Mouse (Mus musculus) limb, embryonic 13.5 days (tissue): ENCODE results near the gene Synm. TPM values are rescaled to one million over a fixed set of nuclear protein-coding genes. Genes with fewer than 3 reads are reported as not detected.

Source experiments
- ATAC-seq: fragments of 200-750 bp; cut with Nextera tagmentation; 2 replicates; pipeline ENCODE4 v1.8.0; 2017; ENCODE audit warnings: low read depth, moderate number of reproducible peaks, moderate TSS enrichment; ENCODE audit not compliant: low FRiP score
- H3K27ac ChIP-seq: fragments of 300-500 bp; sonication (generic); 2 replicates; pipeline ENCODE4 v1.5.1; 2015; ENCODE audit warnings: inconsistent platforms, mild to moderate bottlenecking, moderate library complexity
- H3K27me3 ChIP-seq: fragments of 300-500 bp; sonication (generic); 2 replicates; pipeline ENCODE4 v1.6.1; 2015; ENCODE audit warnings: mild to moderate bottlenecking, inconsistent platforms
- H3K36me3 ChIP-seq: fragments of 300-500 bp; sonication (generic); 2 replicates; pipeline ENCODE4 v1.6.1; 2015; ENCODE audit warnings: inconsistent platforms, mild to moderate bottlenecking, moderate library complexity
- H3K4me1 ChIP-seq: fragments of 300-500 bp; sonication (generic); 2 replicates; pipeline ENCODE4 v1.6.1; 2015; ENCODE audit warnings: inconsistent platforms
- H3K4me2 ChIP-seq: fragments of 300-500 bp; sonication (generic); replicated peaks from 2 replicates; pipeline ENCODE4 v1.6.1; 2015; ENCODE audit warnings: inconsistent platforms, mild to moderate bottlenecking, moderate library complexity
- H3K4me3 ChIP-seq: fragments of 300-500 bp; sonication (generic); 2 replicates; pipeline ENCODE4 v1.5.1; 2015; ENCODE audit warnings: moderate library complexity, mild to moderate bottlenecking, inconsistent platforms
- H3K9ac ChIP-seq: fragments of 300-500 bp; sonication (generic); 2 replicates; pipeline ENCODE4 v1.6.1; 2015; ENCODE audit warnings: mild to moderate bottlenecking, inconsistent platforms
- H3K9me3 ChIP-seq: fragments of 300-500 bp; sonication (generic); 2 replicates; pipeline ENCODE4 v1.6.1; 2016; ENCODE audit warnings: inconsistent platforms
- WGBS: fragments of 180-500 bp; shearing (Covaris S2); methylation state at CpG from one replicate; pipeline ENCODE4 v1.1.7; 2015; 5-methylcytosine and 5-hydroxymethylcytosine counted together
- polyA plus RNA-seq: library from polyadenylated mRNA; unstranded; fragments of >200 nt; fragmentation: Nextera tagmentation; extraction: Ambion mirVana; gene quantifications from 2 replicates; pipeline ENCODE4 v1.2.1, GENCODE M21; 2015

Synm gene
- polyA plus RNA-seq, 1 experiment from 2014 or later: 0.98 TPM

DNA sequence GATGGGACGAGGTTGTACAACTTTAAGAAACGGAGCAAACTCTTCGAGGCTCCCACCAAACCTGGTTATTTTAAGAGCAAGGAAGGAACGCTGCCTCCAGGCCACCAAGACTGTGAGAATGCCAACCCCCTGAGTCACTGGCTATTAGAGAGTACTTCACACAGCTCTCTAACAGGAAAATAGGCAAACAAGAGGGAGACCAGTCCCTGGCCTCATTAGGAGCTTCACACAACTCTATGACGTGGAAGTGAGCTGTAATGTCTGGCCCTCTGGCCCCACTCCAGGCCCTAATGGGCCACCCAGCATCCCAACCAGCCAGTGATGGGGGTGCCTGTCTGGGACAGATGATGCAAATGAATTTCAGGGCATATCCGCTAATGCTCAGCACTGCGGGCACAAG is 17.8 kb downstream of the Synm start:
- Histone ChIP-seq H3K4me3 (no peak overlapping the region), H3K4me2 (no peak overlapping the region), H3K4me1 (peaks cover 27% of the 10 kb centered on the region), H3K36me3 (peaks cover 3% of the 10 kb centered on the region; the same call in 1 of the 2 replicates), H3K9me3 (no peaks in the 10 kb centered on the region; the same call in 1 of the 2 replicates), H3K27ac (peak overlapping the region; percentile 72; the same call in 1 of the 2 replicates), H3K9ac (no peak overlapping the region), H3K27me3 (no peaks in the 10 kb centered on the region)
- 55% methylated on average over 7 of the region's 7 CpGs for WGBS
- ATAC-seq: 0 out of 2 replicates have a peak, but pooled peaks have one; percentile 34

DNA sequence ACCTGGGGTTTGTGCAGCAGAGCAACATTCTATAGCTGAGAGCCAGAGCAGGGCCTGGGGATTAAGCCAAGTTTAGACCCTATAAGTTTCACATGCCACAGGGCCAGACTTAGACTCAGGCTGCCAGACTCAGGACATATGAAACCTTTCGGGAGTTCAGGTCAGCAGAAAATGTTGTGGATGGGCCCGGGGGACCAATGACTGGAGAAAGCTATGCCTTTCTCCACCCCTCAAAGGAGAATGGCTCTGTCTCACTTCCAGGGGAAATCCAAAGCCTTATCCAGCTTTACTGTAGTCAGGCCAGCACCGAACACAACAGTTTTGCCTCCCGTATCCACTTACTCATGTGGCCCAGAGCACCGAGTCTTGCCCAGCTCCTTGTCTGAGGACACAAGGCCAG is 18.7 kb downstream of the Synm start:
- Histone ChIP-seq H3K36me3 (peaks cover 3% of the 10 kb centered on the region; the same call in 1 of the 2 replicates), H3K9ac (no peak overlapping the region), H3K4me3 (no peak overlapping the region), H3K4me1 (peaks cover 34% of the 10 kb centered on the region), H3K27me3 (no peaks in the 10 kb centered on the region), H3K9me3 (no peaks in the 10 kb centered on the region; the same call in 1 of the 2 replicates), H3K4me2 (no peak overlapping the region), H3K27ac (peak overlapping the region; percentile 72; the same call in 1 of the 2 replicates)
- WGBS: 34% methylated on average over 5 of the region's 5 CpGs
- ATAC-seq: peak; percentile 82

DNA sequence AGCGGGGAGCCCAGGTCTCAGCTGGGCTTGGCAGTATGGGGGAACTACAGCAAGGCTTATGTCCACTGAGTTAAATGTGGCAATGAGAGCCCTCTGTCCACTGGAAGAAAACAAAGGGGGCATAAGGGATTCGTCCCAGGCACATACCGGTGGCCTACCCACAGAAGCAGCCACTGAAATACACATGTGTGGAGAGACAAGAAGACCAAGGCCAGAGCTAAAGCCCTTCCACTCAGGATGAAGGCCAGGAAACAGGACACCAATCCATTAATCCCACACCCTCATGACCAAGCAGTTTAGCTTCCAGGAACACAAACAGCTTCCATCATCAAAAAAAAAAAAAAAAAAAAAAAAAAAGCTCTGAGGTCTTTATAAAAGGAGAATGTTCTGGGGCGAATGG is 19.2 kb downstream of the Synm start:
- Histone ChIP-seq H3K9ac (no peak overlapping the region), H3K4me2 (no peak overlapping the region), H3K36me3 (peaks cover 6% of the 10 kb centered on the region; the same call in 1 of the 2 replicates), H3K4me3 (no peak overlapping the region), H3K27me3 (no peaks in the 10 kb centered on the region), H3K27ac (peak overlapping the region; percentile 72), H3K4me1 (peaks cover 34% of the 10 kb centered on the region), H3K9me3 (no peaks in the 10 kb centered on the region; the same call in 1 of the 2 replicates)
- no peak for ATAC-seq
- WGBS: 74% methylated on average over 4 of the region's 4 CpGs

DNA sequence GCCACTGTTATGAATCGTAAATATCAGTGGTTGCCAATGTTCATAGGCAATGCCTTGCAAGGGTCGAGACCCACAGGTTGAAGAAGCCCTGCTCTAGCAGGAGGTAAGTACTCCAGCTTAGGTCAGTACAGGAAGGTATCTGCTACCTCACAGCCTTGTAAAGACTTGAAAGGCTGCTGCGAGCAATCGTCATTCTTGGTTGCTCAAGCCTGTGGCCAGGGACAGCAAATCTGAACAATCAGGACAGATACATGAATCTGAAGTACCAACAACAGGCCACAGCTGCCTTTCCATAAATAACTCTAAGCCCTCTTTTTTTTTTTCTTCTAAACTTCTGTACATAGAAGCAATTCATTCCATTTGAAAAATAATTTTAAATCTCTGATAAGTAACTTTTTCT is 27.3 kb downstream of the Synm start:
- H3K9ac ChIP-seq: no peak overlapping the region
- H3K4me3 ChIP-seq: no peak overlapping the region
- H3K27ac ChIP-seq: no peak overlapping the region

DNA sequence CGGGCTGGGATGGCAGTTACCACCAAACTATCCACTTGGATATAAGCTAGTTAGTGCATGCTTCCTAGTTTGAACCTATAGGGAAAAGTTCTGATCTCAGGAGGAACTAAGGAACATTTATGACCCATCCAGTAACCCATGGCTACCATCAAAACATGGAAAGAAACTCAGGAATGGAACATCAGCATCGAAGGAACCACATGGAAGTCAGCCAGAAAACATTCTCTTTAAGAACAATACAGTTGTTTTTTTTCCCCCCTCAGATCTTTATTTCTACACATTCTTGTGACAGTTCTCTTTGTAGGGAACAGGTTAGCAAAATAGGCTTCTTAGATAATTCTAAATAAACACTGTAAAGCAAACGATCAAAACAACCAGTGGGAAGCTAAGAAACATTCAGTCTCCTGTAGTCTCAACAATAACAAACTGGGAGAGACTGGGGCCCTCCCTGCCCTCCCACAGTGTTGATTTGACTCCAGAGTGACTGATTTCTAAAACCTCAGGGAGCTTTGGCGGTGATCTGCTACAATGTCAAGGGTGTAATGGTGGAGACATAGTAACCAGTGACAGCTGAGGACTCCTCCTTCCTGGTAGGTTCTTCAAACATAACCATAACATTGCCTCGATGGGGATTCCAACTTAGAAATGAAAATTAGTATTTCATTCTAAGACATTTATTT is 29.0 kb downstream of the Synm start:
- peaks cover 58% of the 10 kb centered on the region for H3K36me3 ChIP-seq

More for the DNA sequence above, 27.3 kb downstream of the Synm start:
- Histone ChIP-seq H3K4me2 (no peak overlapping the region), H3K36me3 (peaks cover 42% of the 10 kb centered on the region), H3K27me3 (no peaks in the 10 kb centered on the region), H3K4me1 (peaks cover 7% of the 10 kb centered on the region; the same call in 1 of the 2 replicates), H3K9me3 (no peaks in the 10 kb centered on the region)
- ATAC-seq: no peak
- 80% methylated on average over 4 of the region's 4 CpGs for WGBS

DNA sequence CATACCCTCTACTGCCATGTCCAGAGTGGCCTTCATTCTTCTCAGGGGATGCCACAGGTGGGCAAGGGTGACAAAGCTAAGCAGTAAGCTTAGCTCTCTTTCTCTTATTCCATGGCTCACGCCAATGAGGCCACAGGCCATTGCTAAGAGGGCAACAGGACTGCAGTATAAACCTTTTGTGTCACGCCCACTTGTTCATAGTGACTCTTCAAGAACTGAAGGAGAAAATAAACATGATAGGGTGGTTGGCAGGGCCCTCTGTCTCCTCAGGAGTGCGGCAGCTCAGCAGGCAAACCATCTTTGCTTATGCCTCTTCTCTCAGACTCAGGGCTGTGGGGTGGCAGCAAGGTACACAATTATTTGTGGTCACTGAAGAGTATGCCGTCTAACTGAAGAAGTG is 30.7 kb downstream of the Synm start:
- no peaks in the 10 kb centered on the region for H3K27me3 ChIP-seq
- no peak overlapping the region for H3K27ac ChIP-seq
- H3K9ac ChIP-seq: no peak overlapping the region
- no peak for ATAC-seq
- H3K4me1 ChIP-seq: no peaks in the 10 kb centered on the region
- H3K4me3 ChIP-seq: no peak overlapping the region
- WGBS: 89% methylated on average over 4 of the region's 4 CpGs
- H3K36me3 ChIP-seq: peaks cover 63% of the 10 kb centered on the region
- no peak overlapping the region for H3K4me2 ChIP-seq
- H3K9me3 ChIP-seq: no peaks in the 10 kb centered on the region

More for the DNA sequence above, 29.0 kb downstream of the Synm start:
- Histone ChIP-seq H3K9ac (no peak overlapping the region), H3K4me1 (no peaks in the 10 kb centered on the region), H3K4me2 (no peak overlapping the region), H3K27ac (no peak overlapping the region), H3K4me3 (no peak overlapping the region), H3K9me3 (no peaks in the 10 kb centered on the region), H3K27me3 (no peaks in the 10 kb centered on the region)
- no peak for ATAC-seq
- 70% methylated on average over 5 of the region's 5 CpGs for WGBS

DNA sequence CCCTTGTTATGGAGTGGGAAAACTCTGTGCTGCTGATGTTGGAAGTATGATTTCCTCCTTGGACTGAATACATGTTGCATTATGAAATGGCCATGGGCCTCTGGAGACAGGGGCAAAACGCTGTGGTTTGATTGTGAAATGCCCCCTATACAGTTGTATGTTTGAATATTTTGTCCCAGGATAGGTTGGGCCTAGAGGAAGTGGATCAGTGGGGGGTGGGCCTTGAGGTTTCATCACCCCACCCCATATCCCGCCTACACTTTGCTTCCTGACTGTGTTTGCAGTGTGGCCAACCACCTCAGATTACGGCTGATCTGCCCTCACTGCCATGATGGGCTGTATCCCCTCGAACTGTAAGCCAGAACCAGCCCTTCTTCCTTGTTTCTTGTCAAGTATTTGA is 31.3 kb downstream of the Synm start:
- H3K27ac ChIP-seq: no peak overlapping the region
- no peaks in the 10 kb centered on the region for H3K4me1 ChIP-seq
- no peak overlapping the region for H3K4me3 ChIP-seq
- no peak overlapping the region for H3K9ac ChIP-seq
- H3K27me3 ChIP-seq: no peaks in the 10 kb centered on the region
- no peak overlapping the region for H3K4me2 ChIP-seq
- ATAC-seq: no peak
- peaks cover 59% of the 10 kb centered on the region for H3K36me3 ChIP-seq
- no peaks in the 10 kb centered on the region for H3K9me3 ChIP-seq
- WGBS: 91% methylated on average over 4 of the region's 4 CpGs

DNA sequence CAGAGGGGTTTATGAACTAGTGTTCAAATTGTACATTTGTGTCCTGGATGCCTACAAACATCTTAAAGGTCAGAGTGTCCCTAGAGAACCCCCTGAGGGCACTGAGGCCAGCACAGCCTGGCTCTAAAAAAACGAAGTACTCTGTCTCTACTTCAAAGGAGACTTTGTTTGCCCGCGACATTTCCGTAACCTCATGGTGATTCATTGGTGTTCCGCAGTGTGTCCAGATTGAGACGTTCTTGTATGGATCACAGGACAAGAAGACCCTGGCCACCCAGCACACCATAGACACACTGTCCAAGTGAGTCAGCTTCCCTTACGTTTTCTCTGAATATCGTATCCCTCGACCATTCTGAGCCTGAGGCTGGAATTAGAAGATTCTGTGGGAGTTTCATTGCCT is 34.5 kb downstream of the Synm start:
- no peak for ATAC-seq
- H3K9me3 ChIP-seq: no peaks in the 10 kb centered on the region
- H3K36me3 ChIP-seq: peaks cover 82% of the 10 kb centered on the region
- no peaks in the 10 kb centered on the region for H3K27me3 ChIP-seq
- no peak overlapping the region for H3K9ac ChIP-seq
- no peak overlapping the region for H3K4me2 ChIP-seq
- no peak overlapping the region for H3K27ac ChIP-seq
- no peaks in the 10 kb centered on the region for H3K4me1 ChIP-seq
- H3K4me3 ChIP-seq: no peak overlapping the region
- 73% methylated on average over 9 of the region's 9 CpGs for WGBS

DNA sequence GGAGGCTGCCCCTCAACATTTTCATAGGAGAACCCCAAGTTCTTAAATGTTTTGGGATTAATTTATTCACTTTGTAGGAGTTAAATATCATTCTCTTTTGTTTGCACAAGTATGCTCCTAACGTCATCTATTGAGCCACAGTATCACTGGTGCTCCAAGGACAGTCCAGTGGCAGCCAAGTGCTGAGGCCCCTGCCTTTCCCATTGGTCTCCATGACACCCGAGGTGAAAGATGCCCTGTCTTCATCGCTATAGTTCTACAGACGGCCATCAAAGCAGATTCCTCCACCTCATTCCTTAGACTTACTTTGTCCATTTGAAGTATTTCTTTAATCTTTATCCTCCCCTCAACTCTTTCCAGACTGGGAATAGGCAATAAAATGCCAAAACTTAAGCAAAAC is 35.0 kb downstream of the Synm start:
- Histone ChIP-seq H3K36me3 (peaks cover 86% of the 10 kb centered on the region), H3K27ac (no peak overlapping the region), H3K9ac (no peak overlapping the region), H3K4me1 (no peaks in the 10 kb centered on the region), H3K9me3 (no peaks in the 10 kb centered on the region), H3K4me2 (no peak overlapping the region), H3K27me3 (no peaks in the 10 kb centered on the region), H3K4me3 (no peak overlapping the region)
- 72% methylated on average over 4 of the region's 4 CpGs for WGBS
- no peak for ATAC-seq

DNA sequence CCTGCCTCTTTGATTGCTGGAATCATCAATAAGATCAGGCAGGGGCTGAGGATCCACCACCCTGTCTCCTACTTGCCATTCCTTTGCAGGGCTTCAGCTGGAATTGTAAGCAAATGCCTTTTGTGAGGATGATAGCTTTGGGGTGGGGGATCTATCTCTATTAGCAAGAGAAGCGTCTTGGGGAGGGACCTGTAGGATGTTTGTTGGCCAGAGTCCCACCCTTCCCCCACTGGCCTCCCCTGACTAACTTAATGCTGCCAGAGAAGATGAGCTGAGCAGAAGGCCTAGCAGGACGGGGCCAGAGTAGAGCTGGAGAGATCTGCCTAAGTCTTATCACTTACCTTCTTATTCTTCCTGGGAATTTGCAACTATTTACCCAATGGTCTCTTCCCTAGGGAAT is 37.4 kb downstream of the Synm start:
- Histone ChIP-seq H3K36me3 (peaks cover 87% of the 10 kb centered on the region), H3K4me3 (no peak overlapping the region), H3K9ac (no peak overlapping the region), H3K4me2 (no peak overlapping the region), H3K27ac (no peak overlapping the region), H3K27me3 (no peaks in the 10 kb centered on the region), H3K4me1 (no peaks in the 10 kb centered on the region), H3K9me3 (no peaks in the 10 kb centered on the region)
- WGBS: 45% methylated on average over 2 of the region's 2 CpGs
- no peak for ATAC-seq

DNA sequence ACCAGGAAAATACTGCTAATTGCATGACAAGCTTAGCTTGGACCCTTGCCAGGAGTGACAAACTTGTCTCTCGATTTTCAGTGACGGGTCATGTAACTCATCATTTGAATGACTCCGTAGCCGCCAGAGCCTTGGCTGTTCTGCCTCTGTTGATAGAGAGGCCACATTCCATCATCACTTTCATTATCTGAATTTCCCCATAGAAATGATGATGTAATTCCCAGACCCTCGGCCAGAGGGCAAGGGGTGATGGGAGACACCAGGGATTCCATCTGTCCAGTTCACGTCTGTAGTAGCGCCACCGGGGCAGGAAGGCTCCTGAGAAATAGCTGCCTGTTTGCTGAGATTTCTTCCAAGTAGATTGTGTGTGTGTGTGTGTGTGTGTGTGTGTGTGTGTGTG is 40.7 kb downstream of the Synm start:
- Histone ChIP-seq H3K27ac (no peak overlapping the region), H3K4me1 (no peaks in the 10 kb centered on the region; the same call in 1 of the 2 replicates), H3K4me2 (no peak overlapping the region), H3K9me3 (no peaks in the 10 kb centered on the region), H3K9ac (no peak overlapping the region), H3K27me3 (no peaks in the 10 kb centered on the region), H3K4me3 (no peak overlapping the region), H3K36me3 (peaks cover 85% of the 10 kb centered on the region)
- ATAC-seq: no peak
- WGBS: 83% methylated on average over 8 of the region's 8 CpGs

DNA sequence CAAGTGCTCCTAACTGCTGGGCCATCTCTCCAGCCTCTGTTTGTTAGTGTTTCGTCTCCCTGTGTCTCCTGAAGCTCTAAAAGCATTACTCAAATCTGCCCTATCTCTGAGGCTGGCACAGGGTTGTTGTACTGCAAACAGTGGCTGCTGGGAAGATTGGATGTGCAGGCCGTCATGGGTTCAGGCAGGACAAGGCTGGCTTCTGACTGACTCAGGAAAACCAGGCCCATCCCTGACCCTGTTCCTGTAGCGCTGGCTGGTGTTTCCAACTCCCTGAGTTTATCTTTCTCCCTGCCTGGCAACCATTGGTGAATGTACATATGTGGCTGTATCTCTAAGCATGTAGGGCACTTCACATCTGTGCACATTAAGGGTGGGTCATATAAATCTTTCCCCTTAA is 42.0 kb downstream of the Synm start:
- H3K9ac ChIP-seq: no peak overlapping the region
- H3K27me3 ChIP-seq: no peaks in the 10 kb centered on the region
- H3K4me2 ChIP-seq: no peak overlapping the region
- no peak for ATAC-seq
- H3K4me1 ChIP-seq: no peaks in the 10 kb centered on the region; the same call in 1 of the 2 replicates
- H3K4me3 ChIP-seq: no peak overlapping the region
- H3K9me3 ChIP-seq: no peaks in the 10 kb centered on the region; the same call in 1 of the 2 replicates
- 86% methylated on average over 3 of the region's 3 CpGs for WGBS
- peaks cover 85% of the 10 kb centered on the region for H3K36me3 ChIP-seq
- H3K27ac ChIP-seq: no peak overlapping the region

DNA sequence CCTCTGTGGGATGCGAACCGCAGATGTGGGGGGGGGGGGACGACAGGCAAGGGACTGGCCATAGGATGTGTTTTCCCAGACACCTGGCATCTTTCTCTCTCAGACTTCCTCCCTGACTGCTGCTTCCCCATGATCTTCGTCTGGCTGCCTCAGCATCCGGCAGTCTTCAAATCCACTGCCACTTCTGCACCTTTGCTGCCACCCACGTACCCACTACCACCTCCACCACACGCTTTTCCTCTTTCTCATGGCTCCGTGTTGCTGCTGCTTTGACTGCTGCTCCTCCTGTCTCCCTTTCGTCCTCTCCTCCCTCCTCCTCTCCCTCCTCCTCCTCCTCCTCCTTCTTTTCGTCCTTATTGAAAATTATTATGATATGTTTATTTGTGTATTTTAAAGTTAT is 42.6 kb downstream of the Synm start:
- no peak overlapping the region for H3K9ac ChIP-seq
- ATAC-seq: no peak
- H3K27ac ChIP-seq: no peak overlapping the region
- peaks cover 85% of the 10 kb centered on the region for H3K36me3 ChIP-seq
- no peak overlapping the region for H3K4me3 ChIP-seq
- H3K4me1 ChIP-seq: no peaks in the 10 kb centered on the region; the same call in 1 of the 2 replicates
- WGBS: 91% methylated on average over 10 of the region's 10 CpGs
- H3K9me3 ChIP-seq: no peaks in the 10 kb centered on the region; the same call in 1 of the 2 replicates
- H3K27me3 ChIP-seq: no peaks in the 10 kb centered on the region
- H3K4me2 ChIP-seq: no peak overlapping the region
